In genomic region chr17:75005685-75006680, GRCm38 (mm10) we compare ENCODE assay signal across 8 mouse cellular contexts. TPM values are rescaled to one million over a fixed set of nuclear protein-coding genes. Genes with fewer than 3 reads are reported as not detected.
A peak's percentile ranks its signal among the peaks of the same experiment; 100 is the strongest.
DNase-seq lines count a peak whose midpoint lies in the region; ATAC-seq and TF ChIP-seq lines count a peak whose summit lies in the region.

No protein-coding gene starts in this region.

- peak; percentile 27 to 49 for DNase-seq in adrenal gland, adult 18-20 months (ENCODE audit: low spot score in 2 of 2)
- peak; percentile 51 to 78 for DNase-seq in heart, postnatal 36 days
- peak; percentile 23 to 33 for DNase-seq in left cerebral cortex, postnatal 36 days (ENCODE audit: low spot score in 2 of 2)
- peak; percentile 29 for DNase-seq in right cerebral cortex, postnatal 25 days

- intact Hi-C loops in heart, postnatal 36 days (cut with DNase I) = loop anchor here (1.0 to 10.0 kb wide), 5 partner anchors 21 to 531 kb away; no protein-coding TSS in a partner anchor
- intact Hi-C loops in left cerebral cortex, postnatal 36 days (cut with DNase I) = loop anchor here (2.0 to 10.0 kb wide), 2 partner anchors 195 to 529 kb away; no protein-coding TSS in a partner anchor

- ATAC-seq in forebrain, embryonic 13.5 days = peak; percentile 78
- peak; percentile 25 for ATAC-seq in megakaryocyte-erythroid progenitor cell, adult 5-6 weeks (replicated peaks; ENCODE audit: low FRiP score, low TSS enrichment, poor library complexity, severe bottlenecking)
- no peak for ATAC-seq in inflammation-experienced regulatory T-cells, adult 6 months

- H3K4me1 ChIP-seq in ES-Bruce4 (ENCODE audit: control insufficient read depth, insufficient read depth, low read length) = peaks cover 3% of the 10 kb centered on the region
- H3K4me1 ChIP-seq in forebrain, embryonic 13.5 days = peaks cover 12% of the 10 kb centered on the region; the same call in 1 of the 2 replicates

- TF ChIP-seq EP300 in ES-Bruce4 (IDR thresholded peaks at IDR 0.05; ENCODE audit: insufficient read depth, low read depth, low read length) = no peak

- peak overlapping the region; percentile 99 for H3K4me2 ChIP-seq in forebrain, embryonic 13.5 days

- no peak overlapping the region for H3K27ac ChIP-seq in ES-Bruce4 (ENCODE audit: insufficient read depth, low read length)
- peak overlapping the region; percentile 44 for H3K27ac ChIP-seq in forebrain, embryonic 13.5 days

- H3K9ac ChIP-seq in ES-Bruce4 (ENCODE audit: low read depth, poor library complexity, severe bottlenecking) = peak overlapping the region; percentile 91
- peak overlapping the region; percentile 80 for H3K9ac ChIP-seq in forebrain, embryonic 13.5 days

- no peaks in the 10 kb centered on the region for H3K9me3 ChIP-seq in ES-Bruce4 (replicated peaks; ENCODE audit: control insufficient read depth, insufficient read depth, low read length, poor library complexity, severe bottlenecking)
- no peaks in the 10 kb centered on the region for H3K9me3 ChIP-seq in forebrain, embryonic 13.5 days (replicated peaks)

- no peaks in the 10 kb centered on the region; the same call in 1 of the 2 replicates for H3K27me3 ChIP-seq in ES-Bruce4 (ENCODE audit: control insufficient read depth, insufficient read depth, low read length, poor library complexity, severe bottlenecking)
- H3K27me3 ChIP-seq in forebrain, embryonic 13.5 days = peaks cover 12% of the 10 kb centered on the region; the same call in 1 of the 2 replicates

- TF ChIP-seq POLR2A in ES-Bruce4 (IDR thresholded peaks at IDR 0.05; ENCODE audit: insufficient read depth, low read length) = no peak

- H3K36me3 ChIP-seq in ES-Bruce4 (ENCODE audit: control insufficient read depth, insufficient read depth, low read length, poor library complexity, severe bottlenecking) = no peaks in the 10 kb centered on the region
- H3K36me3 ChIP-seq in forebrain, embryonic 13.5 days (ENCODE audit: poor library complexity, severe bottlenecking) = no peaks in the 10 kb centered on the region

- peak overlapping the region; percentile 73 for H3K4me3 ChIP-seq in ES-Bruce4 (ENCODE audit: low read depth, low read length)
- H3K4me3 ChIP-seq in forebrain, embryonic 13.5 days = peak overlapping the region; percentile 80

- no peak for TF ChIP-seq CTCF in ES-Bruce4 (IDR thresholded peaks at IDR 0.05; ENCODE audit: low read depth, low read length)

- under 1% methylated on average over 91 of the region's 94 CpGs for WGBS in forebrain, embryonic 13.5 days

RNA-seq across cellular contexts. Expression of gene Ltbp1, which starts 0.6 kb away (rescaled TPM):
- polyA plus RNA-seq in ES-Bruce4 (2011; ENCODE audit: insufficient read depth, insufficient read length, low read depth, missing spikeins) = 9.1 and 9.6 TPM in 2 replicates
- total RNA-seq in adrenal gland, adult 18-20 months (2021) = 10 to 100 TPM; 13.9 to 15.2 TPM
- 3.0 and 3.7 TPM in 2 replicates for polyA plus RNA-seq in forebrain, embryonic 13.5 days (2015; fragmentation: Nextera tagmentation; extraction: Ambion mirVana)
- total RNA-seq in heart, postnatal 36 days (2021) = 10 to 100 TPM; 41.1 to 46.2 TPM
- 1 to 10 TPM; 8.2 to 8.4 TPM for total RNA-seq in left cerebral cortex, postnatal 36 days (2021)
- total RNA-seq in megakaryocyte-erythroid progenitor cell, adult 5-6 weeks (2014; fragmentation: Nextera tagmentation) = 2.8 and 3.3 TPM in 2 replicates
- 2.7 and 3.1 TPM in 2 replicates for total RNA-seq in megakaryocyte-erythroid progenitor cell, adult 5-6 weeks (2017)
- polyA plus RNA-seq in inflammation-experienced regulatory T-cells, adult 6 months (2017; shearing (Covaris generic)) = not detected
